Mouse (Mus musculus): ENCODE measurements around the gene Atp5d.

The Atp5d gene

DNA sequence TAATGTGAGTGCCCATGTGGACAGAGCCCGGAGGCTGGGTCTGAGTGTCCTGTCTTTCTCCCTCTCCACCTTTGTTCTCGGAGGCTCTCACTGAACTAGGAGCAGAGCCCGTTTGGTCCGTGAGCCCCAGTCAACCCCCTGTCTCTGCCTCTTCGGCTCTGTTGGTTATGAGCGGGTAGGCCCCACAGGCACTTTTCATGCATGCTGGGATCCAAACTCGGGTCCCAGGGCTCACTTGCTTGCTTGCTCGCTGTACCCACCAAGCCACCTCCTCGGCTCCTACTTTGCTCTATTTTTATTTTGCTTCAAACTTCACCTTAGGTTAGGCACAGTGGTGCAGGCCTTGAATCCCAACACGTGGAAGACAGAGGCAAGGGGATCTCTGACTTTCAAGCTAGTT lies 49.3 kb downstream of the Atp5d start:
- DNase-seq (ENCODE audit: low spot score), result no peak

DNA sequence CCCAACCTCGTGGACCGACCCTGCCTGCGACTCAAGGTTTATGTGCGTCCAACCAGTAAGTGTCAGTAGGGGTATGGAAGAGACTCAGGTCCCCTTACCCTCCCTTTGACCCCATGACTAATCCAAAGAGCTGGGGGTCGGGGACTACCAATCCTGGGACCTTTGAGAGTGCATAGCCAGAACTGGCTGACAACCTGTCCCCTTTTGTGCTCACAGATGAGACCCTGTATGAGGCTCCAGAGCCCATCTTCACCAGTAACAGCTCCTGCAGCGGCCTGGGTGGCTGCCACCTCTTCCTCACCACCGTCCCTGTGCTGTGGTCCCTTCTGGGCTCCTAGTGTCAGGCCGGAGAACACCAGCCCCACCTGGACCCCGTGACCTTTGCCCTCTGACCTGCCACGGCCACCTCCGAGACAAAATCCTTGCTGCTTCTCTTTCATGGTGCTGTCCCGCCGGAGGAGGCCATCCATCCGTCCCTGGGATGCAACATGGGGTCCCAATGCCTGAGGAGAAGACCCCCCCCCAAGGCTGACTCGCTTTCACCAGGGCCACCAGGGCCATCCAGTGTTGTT lies 50.1 kb downstream of the Atp5d start:
- no peak for DNase-seq (ENCODE audit: low spot score)

DNA sequence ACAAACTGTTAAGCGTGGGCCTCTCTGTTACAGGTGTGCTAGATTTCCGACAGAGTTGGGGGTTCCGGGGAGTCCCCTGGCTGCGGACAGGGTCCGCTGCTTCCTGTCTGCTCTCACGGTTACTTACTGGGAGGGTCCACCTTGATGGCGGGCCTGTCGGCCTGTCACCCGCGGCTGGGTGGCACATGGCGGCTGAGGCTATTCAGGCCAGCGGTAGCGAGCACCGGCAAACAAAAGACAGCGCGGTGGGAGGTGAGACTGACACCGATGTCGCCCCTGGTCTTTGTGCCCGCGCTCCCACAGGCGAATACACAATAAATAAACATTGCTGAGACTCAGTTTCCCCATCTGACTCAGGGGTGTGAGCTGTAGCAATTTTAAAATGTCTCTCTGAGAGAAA lies 51.6 kb downstream of the Atp5d start:
- DNase-seq (ENCODE audit: low spot score), result no peak

DNA sequence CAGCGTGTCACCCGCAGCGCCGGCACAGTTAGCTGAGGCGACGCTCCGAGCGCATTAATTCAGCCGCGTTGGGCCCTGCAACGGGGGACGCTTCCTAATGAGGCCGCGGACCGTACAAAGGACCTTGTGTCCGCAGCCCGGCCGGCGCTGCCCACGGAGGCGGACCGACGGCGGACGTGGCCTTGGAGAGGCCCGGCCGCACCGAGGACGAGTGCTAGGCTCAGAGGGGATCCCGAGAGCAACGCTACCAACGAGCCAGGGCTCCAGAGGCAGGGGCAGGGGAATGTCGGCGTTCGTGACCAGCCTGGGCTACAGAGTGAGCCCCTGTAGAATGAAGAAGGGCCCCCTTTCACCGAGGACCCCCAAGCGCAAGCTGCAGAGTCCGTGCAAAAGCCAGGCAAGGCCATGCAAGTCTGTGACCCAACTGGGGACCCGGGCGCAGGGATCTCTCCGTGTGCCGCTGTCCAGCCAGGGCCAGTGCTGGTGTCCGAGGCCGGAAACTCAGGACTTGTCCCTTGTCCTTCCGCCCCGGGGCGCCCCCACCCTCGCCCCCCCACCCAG lies 52.1 kb downstream of the Atp5d start:
- no peak for DNase-seq (ENCODE audit: low spot score)

DNA sequence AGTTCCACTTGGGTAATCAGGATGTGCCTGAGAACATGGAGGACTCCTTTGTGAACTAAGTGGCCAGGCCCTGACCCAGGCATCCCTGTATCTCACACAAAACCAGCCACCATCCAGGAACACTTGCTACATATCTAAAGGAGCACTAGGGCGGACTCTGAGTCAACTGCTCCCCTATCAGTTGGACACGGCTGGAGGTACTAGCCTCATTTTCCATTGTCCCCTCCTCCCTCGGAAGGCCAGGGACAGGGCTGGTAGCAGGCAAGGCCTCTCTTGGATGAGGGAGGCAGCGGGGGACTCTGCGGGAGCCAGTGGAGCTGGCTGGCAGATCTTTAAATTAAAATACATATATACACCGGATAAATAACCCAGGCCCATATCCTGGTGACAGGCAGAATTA lies 55.5 kb downstream of the Atp5d start:
- no peak for DNase-seq (ENCODE audit: low spot score)

DNA sequence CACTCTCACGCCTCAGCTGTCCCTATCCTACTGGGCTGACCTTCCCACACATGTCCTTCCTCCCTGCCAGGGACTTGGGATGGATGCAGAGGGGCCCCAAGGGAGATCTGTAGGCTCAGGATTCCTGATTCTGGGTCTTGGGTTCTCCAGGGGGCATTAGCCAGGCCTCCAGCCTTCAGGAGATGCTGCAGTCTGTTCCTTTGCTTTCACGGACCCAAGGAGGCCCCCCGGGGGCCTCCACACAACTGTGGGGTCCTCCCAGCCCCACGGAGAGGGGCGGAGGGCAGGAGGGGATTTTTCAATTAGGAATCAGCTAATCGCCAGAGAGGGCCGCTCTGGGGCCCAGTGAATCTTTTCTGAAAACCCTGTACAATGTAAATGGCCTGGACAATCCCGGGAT lies 56.0 kb downstream of the Atp5d start:
- DNase-seq (ENCODE audit: low spot score), result no peak
